Mouse (Mus musculus): ENCODE results near the gene Maz.
A peak's percentile ranks its signal among the peaks of the same experiment; 100 is the strongest.

Gene Maz

GRCm38 (mm10) chr7:127021563-127022527, 5.0 kb downstream of the Maz start:
- DNase-seq (ENCODE audit: low spot score in 2 of 2): no peak

DNA sequence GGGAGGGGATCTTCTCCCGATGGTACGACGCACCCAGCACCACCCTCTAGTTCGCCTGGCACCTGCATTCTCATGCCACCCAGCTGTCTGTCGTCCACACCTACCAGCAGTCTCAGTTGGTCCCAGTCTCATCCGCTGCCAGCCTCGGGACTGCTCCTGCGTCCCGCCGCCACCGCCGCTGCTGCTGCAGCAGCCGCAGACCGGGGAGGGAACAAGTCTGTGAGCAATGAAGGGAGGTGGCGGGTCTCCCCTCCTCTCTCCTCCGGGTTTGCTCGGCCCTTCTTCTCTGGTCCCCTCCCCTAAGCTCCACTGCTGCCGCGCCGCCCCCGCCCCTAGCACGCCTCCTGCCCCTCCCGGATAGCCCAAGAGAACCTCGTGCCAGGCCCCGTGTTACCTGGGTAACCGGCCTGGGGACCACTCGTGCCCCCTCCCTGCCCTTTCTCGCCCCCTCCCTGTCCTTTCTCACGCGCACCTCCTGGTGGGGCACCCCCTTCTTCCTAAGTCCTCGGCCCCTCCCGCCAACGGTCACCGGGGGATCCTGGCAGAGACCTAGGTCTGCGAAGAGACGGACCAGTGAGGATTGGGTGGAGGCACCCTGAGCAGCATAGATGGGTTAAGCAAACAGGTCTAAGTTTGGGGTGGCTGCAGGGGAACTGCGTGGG, 5.8 kb downstream of the Maz start, which contains the start of the genes Gm42742 and Prrt2:
TSS of gene Gm42742 (minus strand) at position 197 of the 662 bp plus-strand sequence.
TSS of gene Prrt2 (minus strand) at position 311 of the 662 bp plus-strand sequence.
- peak in 1 of 2 experiments; percentile 61 for DNase-seq (ENCODE audit: low spot score in 2 of 2)

DNA sequence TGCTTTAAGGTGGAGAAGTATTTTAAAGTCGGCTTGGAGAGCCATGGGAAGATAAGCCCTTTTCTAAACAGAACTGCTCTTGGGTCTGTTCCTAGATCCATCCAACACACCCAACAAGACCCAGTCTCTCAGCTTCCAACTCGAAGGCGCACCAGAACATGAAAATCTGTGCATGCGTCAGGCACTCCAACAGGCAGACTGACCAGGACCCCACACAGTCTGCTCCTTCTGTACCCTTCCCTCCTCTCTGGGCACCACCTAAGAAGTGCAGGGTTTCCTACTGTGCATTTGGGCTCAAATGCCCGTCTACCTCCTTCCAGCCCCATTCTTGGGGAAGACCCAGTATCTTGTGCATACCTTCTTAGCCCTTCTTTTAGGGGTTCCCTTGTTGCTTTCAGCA, 6.3 kb downstream of the Maz start:
- DNase-seq (ENCODE audit: low spot score in 2 of 2): no peak

GRCm38 (mm10) chr7:127020031-127020430, 6.8 kb downstream of the Maz start:
- DNase-seq (ENCODE audit: low spot score in 2 of 2): no peak

- DNase-seq (ENCODE audit: low spot score in 2 of 2): no peak
These were observed 7.4 kb downstream of the Maz start for GRCm38 (mm10) chr7:127019306-127019960.

DNA sequence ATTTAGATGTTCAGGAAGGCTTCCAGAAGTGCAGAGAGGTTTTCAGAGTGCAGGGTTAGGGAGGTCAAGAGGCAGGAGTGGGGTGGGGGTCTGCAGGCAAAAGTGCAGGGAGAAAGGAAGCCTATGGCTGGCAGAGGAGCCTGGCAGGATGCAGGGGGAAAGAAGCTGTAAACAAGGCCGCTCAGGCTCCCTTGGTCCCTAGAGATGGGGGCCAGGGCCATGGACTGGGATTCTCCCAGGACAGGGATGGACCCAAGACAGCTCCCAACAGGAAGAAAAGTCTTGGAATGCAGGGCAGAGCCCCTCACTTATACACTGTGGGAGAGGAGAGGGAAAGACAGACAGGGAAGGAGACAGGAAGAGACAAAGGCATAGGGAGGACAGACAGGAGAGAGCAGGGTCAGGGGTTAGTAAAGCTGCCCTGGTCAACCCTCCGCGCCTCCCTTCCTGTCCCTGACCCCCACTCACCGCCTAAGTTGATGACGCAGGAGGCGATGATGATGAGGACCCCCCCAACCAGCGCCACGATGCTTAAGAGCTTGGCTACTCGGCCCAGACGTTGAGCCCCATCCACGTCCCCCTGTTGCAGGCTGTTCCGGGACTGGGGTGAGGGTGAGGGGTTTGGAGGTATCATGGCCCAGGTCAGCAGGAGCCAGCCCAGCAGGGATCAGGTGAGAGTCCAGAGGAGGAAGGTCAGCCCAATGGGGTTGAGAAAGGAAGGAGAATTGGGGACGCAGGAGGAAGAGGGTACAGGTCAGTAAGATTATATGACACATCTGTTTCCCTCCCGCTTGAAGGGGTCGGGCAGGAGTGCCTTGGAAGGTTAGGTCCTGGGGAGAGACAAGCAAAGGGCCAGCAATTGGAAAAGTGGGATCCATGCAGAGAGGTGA, 8.2 kb downstream of the Maz start:
- no peak for DNase-seq (ENCODE audit: low spot score in 2 of 2)

DNA sequence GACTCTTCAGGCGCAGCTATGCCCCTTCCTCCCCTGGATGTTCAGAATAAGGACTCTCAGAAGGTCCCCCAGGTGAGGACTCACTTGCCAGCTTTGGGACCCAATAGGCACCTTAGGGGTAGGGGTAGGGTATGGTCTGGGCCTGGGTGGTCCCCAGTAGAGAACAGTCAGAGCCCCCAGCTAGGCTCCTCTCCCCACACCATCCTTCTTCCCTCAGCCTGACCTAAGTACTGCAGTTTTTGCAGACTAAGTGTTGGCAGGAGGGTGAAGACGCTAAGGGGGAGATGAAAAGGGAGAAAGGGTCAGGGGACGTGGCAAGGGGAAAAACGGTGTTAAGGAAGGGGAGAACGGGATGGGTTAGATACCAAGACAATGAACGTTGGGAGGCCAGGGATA, 8.9 kb downstream of the Maz start:
- no peak for DNase-seq (ENCODE audit: low spot score in 2 of 2)

GRCm38 (mm10) chr7:127016971-127017949, 9.6 kb downstream of the Maz start, which contains the start of gene Pagr1a:
Pagr1a (minus strand) TSS chr7:127017352.
- peak; percentile 94 to 95 for DNase-seq (ENCODE audit: low spot score in 2 of 2)

DNA sequence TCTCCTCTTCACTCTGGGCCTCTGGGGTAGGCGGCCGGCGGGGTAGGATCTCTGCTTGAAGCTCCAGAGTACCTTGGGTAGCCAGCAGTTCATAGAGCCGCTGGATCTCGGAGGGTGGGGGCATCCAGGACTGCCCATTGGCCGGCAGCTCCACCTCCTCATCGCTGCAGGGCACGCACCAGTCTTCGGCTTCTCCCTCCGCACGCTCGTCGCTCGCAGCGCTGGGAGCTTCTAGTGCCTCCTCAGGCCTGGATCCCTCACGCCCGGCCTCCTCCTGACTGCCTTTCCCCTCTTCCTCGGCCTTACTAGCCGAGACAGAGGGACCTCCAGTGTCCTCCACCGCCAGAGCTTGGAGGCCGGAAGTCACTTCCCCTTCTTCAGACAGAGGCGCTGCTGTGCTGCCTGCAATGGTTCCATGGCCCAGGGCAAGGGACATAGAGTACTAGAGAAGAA, 10.3 kb downstream of the Maz start:
- DNase-seq (ENCODE audit: low spot score in 2 of 2): no peak

DNA sequence TGATC, 10.6 kb downstream of the Maz start, which contains the start of gene Pagr1b:
TSS of gene Pagr1b (minus strand) at position 4 of the 5 bp plus-strand sequence.
- DNase-seq (ENCODE audit: low spot score in 2 of 2): no peak

DNA sequence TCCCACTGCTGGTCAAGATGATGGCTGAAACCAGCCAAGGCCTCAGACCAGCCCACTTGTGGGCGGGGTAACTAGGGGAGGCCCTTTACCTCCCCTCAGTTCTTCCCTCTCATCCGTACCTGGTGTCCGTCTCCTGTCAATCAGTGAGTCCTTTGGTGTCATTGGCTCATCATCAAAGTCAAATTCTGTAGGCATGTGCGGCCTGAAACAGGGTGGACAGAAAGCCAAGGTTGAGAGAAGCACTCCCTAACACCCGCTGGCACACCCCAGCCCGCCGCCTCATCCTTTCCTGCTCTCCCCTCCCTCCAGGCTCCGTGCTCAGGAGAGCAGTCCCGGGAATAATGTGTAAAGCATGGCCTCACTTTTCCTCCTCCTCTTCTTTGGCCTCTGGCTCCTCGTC, 10.8 kb downstream of the Maz start:
- DNase-seq (ENCODE audit: low spot score in 2 of 2): no peak

- no peak for DNase-seq (ENCODE audit: low spot score in 2 of 2)
These were observed 11.8 kb downstream of the Maz start for GRCm38 (mm10) chr7:127014993-127015392.

DNA sequence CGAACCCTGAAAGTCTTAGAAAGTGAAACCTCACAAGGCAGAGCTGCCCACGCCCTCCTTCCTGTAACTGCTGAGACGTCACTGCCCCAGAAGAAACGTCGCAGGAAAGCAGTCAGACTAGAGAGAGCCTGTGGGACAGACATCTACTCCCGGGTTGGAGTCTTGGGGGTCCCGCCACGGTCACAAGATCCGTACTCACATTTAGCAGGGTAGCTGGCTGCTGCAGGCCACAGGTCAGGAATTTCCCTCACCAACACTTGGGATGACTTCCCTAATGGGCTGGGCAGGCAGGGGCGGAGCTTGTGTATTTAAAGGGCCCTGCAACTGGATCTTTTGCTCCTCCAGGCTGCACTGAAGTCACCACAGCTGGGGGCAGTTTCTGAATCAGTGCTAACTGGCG, 12.5 kb downstream of the Maz start, which contains the start of gene Mvp:
TSS of gene Mvp (minus strand) at position 302 of the 400 bp plus-strand sequence.
- DNase-seq (ENCODE audit: low spot score in 2 of 2): no peak

DNA sequence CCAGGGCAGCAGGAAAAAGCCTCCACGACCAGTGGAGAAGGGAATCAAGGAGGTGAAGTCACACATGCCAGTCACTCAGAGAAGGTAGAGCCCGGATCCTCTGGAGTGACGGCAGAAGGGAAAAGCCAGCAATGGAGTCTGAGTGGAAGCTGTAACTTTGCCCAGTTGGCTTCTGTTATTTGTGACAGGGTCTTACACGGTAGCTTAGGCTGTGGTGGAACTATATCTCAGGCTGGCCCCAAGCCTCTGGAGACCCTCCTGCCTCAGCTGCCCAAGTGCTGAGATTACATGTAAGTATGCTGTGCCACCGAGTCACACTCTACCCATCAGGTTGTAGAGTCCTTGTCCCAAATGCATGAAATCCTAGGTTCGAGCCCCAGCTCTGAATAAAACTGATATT, 13.5 kb downstream of the Maz start:
- no peak for DNase-seq (ENCODE audit: low spot score in 2 of 2)

DNA sequence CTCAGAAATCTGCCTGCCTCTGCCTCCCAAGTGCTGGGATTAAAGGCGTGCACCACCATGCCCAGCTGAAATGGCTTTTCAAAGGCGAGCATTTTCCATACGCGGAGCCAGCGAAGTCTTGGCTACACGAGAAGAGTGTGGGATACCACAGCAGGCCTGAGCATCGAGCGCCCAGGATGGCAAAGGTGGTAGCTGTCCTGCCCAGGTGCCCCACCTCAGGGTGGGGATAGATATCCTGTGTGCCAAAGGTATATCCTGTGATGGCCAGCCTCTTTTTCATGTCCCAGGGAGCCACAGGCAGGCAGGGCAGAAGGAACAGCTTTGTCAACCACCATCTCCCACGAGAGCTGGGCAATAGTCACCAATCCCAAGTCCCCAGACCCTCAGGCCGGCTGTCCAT, 14.0 kb downstream of the Maz start:
- DNase-seq (ENCODE audit: low spot score in 2 of 2): no peak

GRCm38 (mm10) chr7:127012374-127012773, 14.5 kb downstream of the Maz start:
- DNase-seq (ENCODE audit: low spot score in 2 of 2): no peak

GRCm38 (mm10) chr7:127011717-127012116, 15.1 kb downstream of the Maz start:
- DNase-seq (ENCODE audit: low spot score in 2 of 2): no peak

GRCm38 (mm10) chr7:127011051-127011450, 15.8 kb downstream of the Maz start:
- DNase-seq (ENCODE audit: low spot score in 2 of 2): no peak

GRCm38 (mm10) chr7:127009307-127010085, 17.3 kb downstream of the Maz start:
- no peak for DNase-seq (ENCODE audit: low spot score in 2 of 2)
